Mouse (Mus musculus): ENCODE results near the gene Slc44a5. TPM values are rescaled to one million over a fixed set of nuclear protein-coding genes. Genes with fewer than 3 reads are reported as not detected.

Gene Slc44a5
- polyA plus RNA-seq, 1 experiment, result 0.05 TPM

GRCm38 (mm10) chr3:154124890-154125575 is 151.8 kb downstream of the Slc44a5 start:
- no peak for DNase-seq
- 93% methylated on average over 15 of the region's 15 CpGs for WGBS
- no peaks in the 10 kb centered on the region for H3K4me1 ChIP-seq (replicated peaks; ENCODE audit: control insufficient read depth, insufficient read depth, low read length)
- H3K27me3 ChIP-seq (ENCODE audit: control insufficient read depth, insufficient read depth, low read length), result no peaks in the 10 kb centered on the region
- no peaks in the 10 kb centered on the region for H3K36me3 ChIP-seq (ENCODE audit: control insufficient read depth, insufficient read depth, low read length)
- no peak for TF ChIP-seq CTCF (IDR thresholded peaks at IDR 0.05; ENCODE audit: borderline replicate concordance, control insufficient read depth, extremely low read depth, insufficient read depth, low read length, poor library complexity)
- no peak for TF ChIP-seq POLR2A (IDR thresholded peaks at IDR 0.05; ENCODE audit: control insufficient read depth, extremely low read depth, insufficient read depth, low read length, poor library complexity)
- H3K4me3 ChIP-seq (ENCODE audit: control insufficient read depth, insufficient read depth, low read length), result no peak overlapping the region
- no peak overlapping the region for H3K27ac ChIP-seq (ENCODE audit: control insufficient read depth, insufficient read depth, low read length)

DNA sequence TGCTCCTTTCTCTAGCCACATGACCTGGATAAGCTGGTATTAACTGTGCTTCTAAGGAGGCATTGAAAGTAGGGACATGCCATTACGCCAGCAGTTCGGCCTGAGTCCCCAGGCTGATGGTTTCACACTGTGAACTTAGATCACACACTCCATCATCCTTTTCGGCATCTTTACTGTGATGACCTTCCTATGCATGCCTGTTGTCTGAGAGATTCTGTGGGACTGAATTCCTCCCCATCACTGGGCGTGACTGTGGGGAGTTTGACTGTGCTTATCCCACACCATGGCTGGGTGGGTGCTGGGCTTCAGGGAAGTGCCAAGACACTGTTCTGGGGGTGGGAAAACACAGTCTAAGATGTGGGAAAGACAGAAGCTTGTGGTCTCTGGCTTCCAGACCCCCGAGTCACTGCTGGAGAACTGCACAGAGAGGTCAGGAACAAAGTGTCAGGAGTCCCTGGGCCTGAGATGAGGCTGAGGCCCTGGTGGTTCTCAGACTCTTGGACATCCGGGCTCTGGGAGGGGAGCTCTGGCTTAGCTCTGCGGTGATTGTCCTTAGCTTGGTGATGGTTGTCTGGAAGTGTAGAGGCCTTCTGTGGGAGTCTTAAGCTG is 152.6 kb downstream of the Slc44a5 start:
- H3K4me3 ChIP-seq (ENCODE audit: control insufficient read depth, insufficient read depth, low read length), result no peak overlapping the region
- 89% methylated on average over 7 of the region's 7 CpGs for WGBS
- H3K27me3 ChIP-seq (ENCODE audit: control insufficient read depth, insufficient read depth, low read length), result no peaks in the 10 kb centered on the region
- no peaks in the 10 kb centered on the region for H3K4me1 ChIP-seq (replicated peaks; ENCODE audit: control insufficient read depth, insufficient read depth, low read length)
- H3K36me3 ChIP-seq (ENCODE audit: control insufficient read depth, insufficient read depth, low read length), result no peaks in the 10 kb centered on the region
- H3K27ac ChIP-seq (ENCODE audit: control insufficient read depth, insufficient read depth, low read length), result no peak overlapping the region
- DNase-seq, result no peak
- TF ChIP-seq CTCF (IDR thresholded peaks at IDR 0.05; ENCODE audit: borderline replicate concordance, control insufficient read depth, extremely low read depth, insufficient read depth, low read length, poor library complexity), result no peak
- no peak for TF ChIP-seq POLR2A (IDR thresholded peaks at IDR 0.05; ENCODE audit: control insufficient read depth, extremely low read depth, insufficient read depth, low read length, poor library complexity)

DNA sequence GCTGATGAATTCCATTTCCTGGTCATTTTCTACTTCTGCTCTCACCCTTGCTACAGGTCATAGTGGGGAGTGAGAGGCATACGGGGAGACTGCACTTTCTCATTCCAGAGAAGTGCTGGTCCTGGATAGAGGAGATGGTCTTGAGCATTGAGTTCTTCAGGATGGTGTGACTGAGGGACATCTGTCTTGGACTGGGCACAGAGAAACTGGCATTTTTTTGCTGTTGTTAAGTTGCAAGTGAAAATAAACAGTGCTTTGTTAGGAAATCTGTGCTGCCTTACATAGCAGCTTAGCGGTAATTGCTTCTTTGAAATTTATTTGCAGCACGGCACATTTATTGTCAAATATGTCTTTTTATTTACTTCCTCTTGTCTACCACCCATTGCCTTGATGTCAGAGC is 154.0 kb downstream of the Slc44a5 start:
- TF ChIP-seq POLR2A (IDR thresholded peaks at IDR 0.05; ENCODE audit: control insufficient read depth, extremely low read depth, insufficient read depth, low read length, poor library complexity) (no peak), CTCF (IDR thresholded peaks at IDR 0.05; ENCODE audit: borderline replicate concordance, control insufficient read depth, extremely low read depth, insufficient read depth, low read length, poor library complexity) (no peak)
- Histone ChIP-seq H3K4me3 (ENCODE audit: control insufficient read depth, insufficient read depth, low read length) (no peak overlapping the region), H3K27ac (ENCODE audit: control insufficient read depth, insufficient read depth, low read length) (no peak overlapping the region), H3K4me1 (replicated peaks; ENCODE audit: control insufficient read depth, insufficient read depth, low read length) (no peaks in the 10 kb centered on the region), H3K27me3 (ENCODE audit: control insufficient read depth, insufficient read depth, low read length) (no peaks in the 10 kb centered on the region), H3K36me3 (ENCODE audit: control insufficient read depth, insufficient read depth, low read length) (no peaks in the 10 kb centered on the region)
- no peak for DNase-seq
- WGBS, result 96% methylated on average over 3 of the region's 3 CpGs

DNA sequence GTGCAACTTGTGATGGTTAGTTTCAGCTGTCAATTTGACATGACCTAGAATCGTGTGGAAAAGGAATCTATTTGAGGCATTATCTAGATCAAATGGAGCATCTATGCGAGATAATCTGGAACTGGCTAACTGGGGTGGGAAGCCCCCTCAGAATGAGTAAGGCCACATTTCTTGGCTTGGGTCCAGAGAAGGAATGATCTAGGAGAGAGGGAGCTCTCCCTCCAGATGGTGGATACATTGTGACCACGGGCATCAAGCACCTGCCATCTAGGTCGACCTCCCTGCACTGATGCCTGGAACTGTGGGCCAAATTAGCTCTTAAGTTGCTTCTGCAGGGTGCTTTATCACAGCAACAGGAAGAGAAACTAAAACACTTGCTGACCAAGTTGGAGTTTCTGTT is 155.8 kb downstream of the Slc44a5 start:
- H3K4me1 ChIP-seq (replicated peaks; ENCODE audit: control insufficient read depth, insufficient read depth, low read length), result no peaks in the 10 kb centered on the region
- no peak for DNase-seq
- H3K36me3 ChIP-seq (ENCODE audit: control insufficient read depth, insufficient read depth, low read length), result no peaks in the 10 kb centered on the region
- H3K27me3 ChIP-seq (ENCODE audit: control insufficient read depth, insufficient read depth, low read length), result no peaks in the 10 kb centered on the region
- WGBS, result 63% methylated on average over 4 of the region's 4 CpGs
- H3K27ac ChIP-seq (ENCODE audit: control insufficient read depth, insufficient read depth, low read length), result no peak overlapping the region
- TF ChIP-seq POLR2A (IDR thresholded peaks at IDR 0.05; ENCODE audit: control insufficient read depth, extremely low read depth, insufficient read depth, low read length, poor library complexity), result no peak
- no peak for TF ChIP-seq CTCF (IDR thresholded peaks at IDR 0.05; ENCODE audit: borderline replicate concordance, control insufficient read depth, extremely low read depth, insufficient read depth, low read length, poor library complexity)
- H3K4me3 ChIP-seq (ENCODE audit: control insufficient read depth, insufficient read depth, low read length), result no peak overlapping the region

- no peaks in the 10 kb centered on the region for H3K27me3 ChIP-seq (ENCODE audit: control insufficient read depth, insufficient read depth, low read length)
- 87% methylated on average over 6 of the region's 6 CpGs for WGBS
Observed at GRCm38 (mm10) chr3:154130431-154131114, 157.3 kb downstream of the Slc44a5 start.

DNA sequence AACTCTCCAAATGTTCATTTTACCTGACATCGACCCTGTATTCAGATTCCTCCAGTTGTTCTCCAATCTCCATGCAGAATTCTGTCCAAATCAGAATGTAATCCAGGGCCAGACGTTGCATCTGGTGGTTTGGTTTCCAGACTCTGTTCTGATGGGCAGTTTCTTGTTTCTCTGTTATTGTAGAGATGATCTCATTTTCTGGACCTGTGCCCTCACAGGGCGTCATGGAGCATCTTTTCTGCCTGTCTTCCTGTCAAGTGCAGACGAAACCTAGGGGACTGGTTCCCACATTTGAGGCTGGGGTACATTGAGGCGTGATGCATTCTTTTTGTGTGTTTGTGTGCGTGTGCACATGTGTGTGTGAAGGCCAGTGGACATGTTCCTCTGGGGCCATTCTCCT is 160.8 kb downstream of the Slc44a5 start:
- no peaks in the 10 kb centered on the region for H3K27me3 ChIP-seq (ENCODE audit: control insufficient read depth, insufficient read depth, low read length)
- H3K36me3 ChIP-seq (ENCODE audit: control insufficient read depth, insufficient read depth, low read length), result no peaks in the 10 kb centered on the region
- TF ChIP-seq CTCF (IDR thresholded peaks at IDR 0.05; ENCODE audit: borderline replicate concordance, control insufficient read depth, extremely low read depth, insufficient read depth, low read length, poor library complexity) (no peak), POLR2A (IDR thresholded peaks at IDR 0.05; ENCODE audit: control insufficient read depth, extremely low read depth, insufficient read depth, low read length, poor library complexity) (no peak)
- H3K27ac ChIP-seq (ENCODE audit: control insufficient read depth, insufficient read depth, low read length), result no peak overlapping the region
- no peak for DNase-seq
- no peak overlapping the region for H3K4me3 ChIP-seq (ENCODE audit: control insufficient read depth, insufficient read depth, low read length)
- 91% methylated on average over 6 of the region's 6 CpGs for WGBS
- H3K4me1 ChIP-seq (replicated peaks; ENCODE audit: control insufficient read depth, insufficient read depth, low read length), result no peaks in the 10 kb centered on the region; the same call in 1 of the 2 replicates

More at GRCm38 (mm10) chr3:154130431-154131114, 157.3 kb downstream of the Slc44a5 start:
- H3K4me3 ChIP-seq (ENCODE audit: control insufficient read depth, insufficient read depth, low read length), result no peak overlapping the region
- no peak overlapping the region for H3K27ac ChIP-seq (ENCODE audit: control insufficient read depth, insufficient read depth, low read length)
- TF ChIP-seq CTCF (IDR thresholded peaks at IDR 0.05; ENCODE audit: borderline replicate concordance, control insufficient read depth, extremely low read depth, insufficient read depth, low read length, poor library complexity) (no peak), POLR2A (IDR thresholded peaks at IDR 0.05; ENCODE audit: control insufficient read depth, extremely low read depth, insufficient read depth, low read length, poor library complexity) (no peak)
- H3K4me1 ChIP-seq (replicated peaks; ENCODE audit: control insufficient read depth, insufficient read depth, low read length), result no peaks in the 10 kb centered on the region
- no peaks in the 10 kb centered on the region for H3K36me3 ChIP-seq (ENCODE audit: control insufficient read depth, insufficient read depth, low read length)
- no peak for DNase-seq

Data from thymus, adult 2 months (tissue).